Mouse (Mus musculus) erythroblast, embryonic 14.5 days (primary cell): ENCODE data around the gene Slmap.

Experiments used
- GATA1 ChIP-seq: IDR thresholded peaks from 2 replicates; pipeline ENCODE4 v1.6.1; 2012; ENCODE audit warnings: low read length, inconsistent platforms, mixed read lengths
- TAL1 ChIP-seq: IDR thresholded peaks from 3 replicates; pipeline ENCODE4 v1.6.1; 2012; ENCODE audit warnings: low read length, inconsistent platforms, mixed read lengths

- TF ChIP-seq GATA1, result no peak
- TF ChIP-seq TAL1, result no peak
Measured at GRCm38 (mm10) chr14:26510545-26510944, 24.2 kb downstream of the Slmap start.
